Mouse (Mus musculus) skeletal muscle tissue, adult 2 months (tissue): ENCODE data around the gene Fbxw7.

Experiments
- DNase-seq: peaks from one replicate; pipeline ENCODE4 v3.0.0-alpha.2; 2012; ENCODE audit warnings: low read depth, low spot score

The Fbxw7 gene

DNA sequence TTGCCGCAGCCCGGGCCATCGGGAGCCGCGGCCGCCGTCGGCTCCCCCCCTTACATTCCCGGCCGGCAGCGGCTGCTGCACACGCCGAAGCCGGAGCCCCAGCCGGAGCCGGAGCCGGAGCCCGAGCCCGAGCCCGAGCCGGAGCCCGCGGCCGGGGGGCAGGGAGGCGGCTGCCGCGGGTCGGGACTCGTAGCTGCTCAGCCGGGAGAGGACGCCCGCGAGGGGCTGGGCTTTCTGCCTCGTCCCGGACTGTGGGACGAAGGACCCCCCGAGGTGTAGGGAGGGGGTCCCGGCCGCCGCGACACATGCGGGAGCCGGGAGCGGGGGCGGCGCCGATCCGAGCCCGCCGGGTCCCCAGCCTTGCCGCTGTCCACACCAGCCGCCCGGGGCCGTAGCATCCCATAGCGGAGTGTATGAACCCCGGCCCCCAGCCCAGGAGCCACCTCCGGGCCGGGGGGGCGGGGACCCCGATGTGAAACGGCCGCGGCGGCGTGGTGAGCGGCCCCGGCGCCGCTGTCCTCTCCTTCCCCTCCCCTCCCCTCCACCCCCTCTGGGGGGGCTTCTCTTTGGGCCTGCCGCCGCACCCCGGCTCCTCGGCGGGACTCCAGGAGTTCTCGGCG, at the start of gene Fbxw7:
TSS of gene Fbxw7 (plus strand) at position 507 of the 620 bp plus-strand sequence.
- no peak for DNase-seq

GRCm38 (mm10) chr3:84768940-84769339, 46.1 kb upstream of the Fbxw7 start:
- no peak for DNase-seq

- no peak for DNase-seq
Observed at GRCm38 (mm10) chr3:84769411-84769810, 45.7 kb upstream of the Fbxw7 start.

GRCm38 (mm10) chr3:84770518-84770917, 44.5 kb upstream of the Fbxw7 start:
- DNase-seq, result no peak

DNA sequence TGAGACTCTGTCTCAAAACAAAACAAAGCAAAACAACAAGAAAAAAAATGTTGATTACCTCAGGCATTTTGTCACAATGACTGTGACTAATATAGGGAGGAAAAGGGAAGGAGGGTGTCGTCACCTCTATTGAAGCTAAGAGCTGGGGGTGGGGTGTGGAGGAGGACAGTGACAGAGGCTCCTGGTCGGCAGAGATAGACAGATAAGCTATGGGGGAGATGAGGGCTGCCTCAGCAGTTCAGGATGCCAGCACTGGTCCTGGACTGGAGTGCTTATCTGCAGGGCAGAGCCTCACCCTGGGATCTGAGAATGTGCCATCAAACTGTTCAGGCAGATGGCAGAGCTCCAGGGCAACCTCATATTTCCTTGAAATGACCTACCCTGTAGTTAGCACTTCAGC, 43.1 kb upstream of the Fbxw7 start:
- peak; percentile 11 for DNase-seq

GRCm38 (mm10) chr3:84774246-84775066, 40.6 kb upstream of the Fbxw7 start:
- no peak for DNase-seq

DNA sequence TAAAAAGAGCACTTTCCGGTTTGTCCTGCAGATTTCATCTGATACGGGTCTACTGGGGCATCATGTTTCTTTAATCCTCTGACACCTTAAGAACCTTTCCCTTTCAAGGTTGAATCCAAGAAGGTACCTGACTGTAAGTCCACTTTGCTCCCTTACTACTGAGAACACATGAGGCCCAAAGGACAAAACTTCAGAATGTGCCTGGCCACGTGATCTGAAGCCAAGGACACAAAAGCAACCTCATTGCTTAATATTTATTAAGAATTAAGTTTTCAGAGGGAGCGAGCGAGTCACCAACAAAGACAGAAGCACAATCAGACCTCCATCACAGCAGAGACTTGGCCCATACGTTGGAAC, 40.0 kb upstream of the Fbxw7 start:
- no peak for DNase-seq

GRCm38 (mm10) chr3:84775577-84775976, 39.5 kb upstream of the Fbxw7 start:
- no peak for DNase-seq

DNA sequence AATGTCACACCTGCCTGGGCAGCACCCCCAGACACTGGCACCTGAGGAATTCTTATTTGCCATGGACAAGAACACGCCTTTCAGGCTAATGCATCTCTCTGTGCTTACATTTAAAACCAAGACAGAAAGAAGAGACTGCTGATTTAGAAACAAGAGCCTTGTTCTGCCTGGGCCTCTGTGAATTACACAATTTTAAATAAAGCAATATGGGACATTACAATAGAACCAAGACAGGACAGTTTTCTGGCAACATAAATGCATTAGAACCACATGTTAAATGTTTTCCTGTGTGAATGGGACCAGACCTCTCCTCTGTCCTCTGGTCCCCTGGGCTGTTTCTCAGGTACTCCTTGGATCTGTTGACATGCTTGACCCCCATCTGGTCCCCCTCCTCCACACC, 39.0 kb upstream of the Fbxw7 start:
- no peak for DNase-seq

DNA sequence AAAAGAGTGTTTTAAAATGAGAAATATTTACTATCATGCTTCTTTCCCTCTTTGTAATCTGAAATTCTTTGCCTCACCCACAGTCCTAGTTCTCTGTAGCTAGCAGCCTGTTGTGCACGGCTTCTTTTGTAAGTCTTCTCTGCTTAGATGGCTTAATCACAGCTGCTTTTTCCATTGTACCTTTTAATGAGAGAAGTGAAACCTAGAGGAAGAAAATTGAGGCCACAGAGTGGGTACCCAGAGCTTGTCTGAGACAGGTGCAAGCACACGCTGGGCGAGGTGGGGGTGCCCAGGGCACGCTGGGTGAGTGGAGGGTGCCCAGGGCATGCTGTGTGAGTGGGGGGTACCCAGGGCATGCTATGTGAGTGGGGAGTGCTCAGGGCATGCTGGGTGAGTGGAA, 27.2 kb upstream of the Fbxw7 start:
- DNase-seq, result no peak

GRCm38 (mm10) chr3:84804036-84804435, 11.0 kb upstream of the Fbxw7 start:
- DNase-seq, result no peak

GRCm38 (mm10) chr3:84806206-84806605, 8.9 kb upstream of the Fbxw7 start:
- no peak for DNase-seq

DNA sequence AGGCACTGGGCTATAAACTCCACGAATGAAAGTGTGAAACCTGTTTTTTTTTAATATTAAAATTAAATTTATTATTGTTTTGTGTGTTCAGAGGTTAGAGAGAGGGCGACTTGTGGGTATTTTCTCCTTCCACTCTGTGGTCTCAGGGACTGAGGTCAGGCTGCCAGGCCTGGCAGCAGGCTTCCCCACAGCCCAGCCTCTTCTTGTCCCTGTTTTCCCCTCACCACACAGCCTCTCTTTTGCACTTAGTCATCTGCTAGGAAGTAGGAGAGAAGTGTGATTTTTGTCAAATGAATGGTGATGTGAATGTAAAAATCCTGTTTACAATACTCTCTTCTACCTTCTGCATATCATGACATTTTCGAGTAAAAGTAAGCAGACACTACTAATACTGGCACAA, 7.2 kb upstream of the Fbxw7 start:
- DNase-seq, result no peak

DNA sequence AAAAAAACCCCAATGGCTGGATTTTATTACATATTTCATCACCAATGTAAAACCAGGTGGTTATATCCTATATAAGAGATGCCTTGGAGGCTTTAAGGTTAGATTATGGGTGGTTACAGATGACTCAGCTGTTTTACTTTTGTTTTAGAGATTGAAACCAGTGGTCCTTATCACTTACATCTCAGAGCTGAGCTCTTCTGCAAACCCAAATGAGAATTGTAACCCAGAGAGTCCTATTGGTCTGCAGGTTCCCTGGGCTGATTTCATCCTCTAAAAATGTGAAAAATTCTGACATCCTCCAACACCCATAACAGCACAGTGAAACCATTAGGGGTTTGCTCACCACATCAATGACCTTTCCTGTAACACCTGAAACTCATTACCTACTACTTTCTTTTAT, 6.2 kb upstream of the Fbxw7 start:
- DNase-seq, result no peak

DNA sequence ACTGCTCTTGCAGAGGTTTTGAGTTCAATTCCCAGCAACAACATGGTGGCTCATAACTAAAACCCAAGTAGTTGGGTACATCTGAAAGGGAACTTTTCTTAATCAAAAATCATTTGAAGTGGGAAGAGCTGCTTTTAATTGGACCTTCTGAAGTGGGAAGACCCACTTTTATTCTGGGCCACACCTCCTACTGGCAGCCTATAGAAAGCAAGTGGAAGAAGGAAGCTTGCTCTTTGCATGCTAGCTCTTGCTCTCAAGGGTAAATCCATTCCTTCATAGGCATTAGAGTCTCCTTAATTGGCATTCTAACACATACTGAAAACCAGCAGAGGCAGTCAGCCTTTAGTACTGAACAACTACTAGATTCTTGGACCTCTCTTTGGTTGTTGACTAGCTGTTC, 4.3 kb upstream of the Fbxw7 start:
- no peak for DNase-seq

- no peak for DNase-seq
Observed at GRCm38 (mm10) chr3:84813436-84814156, 1.5 kb upstream of the Fbxw7 start.

GRCm38 (mm10) chr3:84814157-84814761, 809 bp upstream of the Fbxw7 start:
- peak; percentile 99 for DNase-seq

GRCm38 (mm10) chr3:84815461-84815860, 393 bp downstream of the Fbxw7 start:
- DNase-seq, result no peak

DNA sequence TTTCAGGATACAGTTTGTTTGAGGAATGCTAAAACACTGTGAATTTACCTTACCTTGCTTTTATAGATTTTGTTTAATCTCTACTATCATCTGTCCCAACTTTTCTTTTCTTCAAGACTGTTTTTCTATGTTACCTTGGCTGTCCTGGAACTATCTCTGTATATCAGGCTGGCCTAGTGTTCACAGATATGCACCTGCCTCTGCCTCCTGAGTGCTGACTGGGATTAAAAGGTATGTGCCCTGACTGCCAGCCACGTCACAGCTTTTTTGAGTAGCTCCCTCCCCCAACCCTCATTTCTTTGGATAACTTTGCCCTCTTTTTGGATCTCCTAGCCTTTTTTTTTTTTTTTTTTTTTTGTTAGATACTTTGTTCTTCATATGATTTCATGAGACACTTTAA, 1.9 kb downstream of the Fbxw7 start:
- DNase-seq, result no peak

DNA sequence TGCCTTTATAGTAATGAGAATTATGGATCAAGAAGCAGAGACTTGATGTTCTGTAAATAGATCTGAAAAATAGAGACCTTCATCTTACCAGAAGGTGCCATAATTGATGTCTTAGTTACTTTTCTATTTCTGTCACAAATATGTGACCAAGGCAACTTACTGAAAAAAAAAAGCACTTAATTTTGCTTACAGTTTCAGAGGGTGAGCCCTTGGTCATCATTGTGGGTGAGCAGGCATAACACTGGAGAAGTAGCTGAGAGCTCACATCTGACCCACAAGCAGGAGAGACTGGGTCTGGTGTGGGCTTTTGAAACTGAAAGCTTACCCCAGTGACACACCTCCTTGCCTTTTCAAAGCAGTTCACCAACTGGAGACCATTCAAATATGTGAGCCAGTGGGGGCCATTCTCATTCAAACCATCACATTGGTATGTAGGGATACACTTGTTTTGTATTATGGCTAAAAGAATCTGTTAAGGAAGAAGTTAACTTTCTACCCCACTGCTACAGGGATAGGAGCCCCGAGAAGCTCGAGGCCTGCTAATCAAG, 5.7 kb downstream of the Fbxw7 start:
- no peak for DNase-seq

DNA sequence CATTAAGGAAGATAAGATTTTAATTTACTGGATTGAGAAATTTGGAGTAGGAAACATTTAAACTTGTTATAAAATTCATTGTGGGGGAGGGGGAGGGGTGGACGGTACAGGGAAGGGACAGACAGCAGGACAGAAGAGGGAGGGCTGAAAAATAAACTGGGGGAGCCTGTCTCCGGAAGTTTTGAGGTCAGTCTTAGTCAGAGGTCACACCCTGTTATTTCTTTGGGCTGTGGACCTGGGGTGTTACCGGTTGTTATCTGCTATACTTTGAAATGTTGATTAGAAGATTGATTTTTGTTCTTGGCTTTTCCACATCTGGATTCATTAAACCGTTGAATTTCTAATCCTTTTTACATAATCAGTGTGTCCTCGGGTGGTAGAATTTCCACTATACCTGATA, 10.9 kb downstream of the Fbxw7 start:
- no peak for DNase-seq

DNA sequence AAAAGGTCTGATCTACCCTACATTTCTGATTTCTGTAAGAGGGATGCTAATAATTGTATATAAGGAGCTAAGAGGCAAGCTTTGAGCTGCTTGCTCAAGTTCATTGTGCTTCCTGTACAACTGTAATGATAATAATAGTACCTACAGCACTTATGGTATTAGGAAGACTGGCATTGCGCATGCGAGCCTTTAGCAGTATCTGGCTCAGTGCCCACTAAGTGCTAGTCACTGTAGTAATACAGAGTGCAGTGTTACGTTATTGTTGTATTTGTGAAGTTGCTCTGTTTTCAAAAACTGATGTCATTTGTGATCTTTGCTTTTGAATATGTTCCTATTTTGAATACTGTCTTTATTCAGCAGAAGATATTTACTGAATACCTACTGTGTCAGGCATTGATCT, 11.3 kb downstream of the Fbxw7 start:
- no peak for DNase-seq
